Mouse (Mus musculus): Measurements from ENCODE around the gene Cntnap2. TPM values are rescaled to one million over a fixed set of nuclear protein-coding genes. Genes with fewer than 3 reads are reported as not detected.

The Cntnap2 gene
- polyA plus RNA-seq, 1 experiment from 2014 or later, result 19.5 TPM

DNA sequence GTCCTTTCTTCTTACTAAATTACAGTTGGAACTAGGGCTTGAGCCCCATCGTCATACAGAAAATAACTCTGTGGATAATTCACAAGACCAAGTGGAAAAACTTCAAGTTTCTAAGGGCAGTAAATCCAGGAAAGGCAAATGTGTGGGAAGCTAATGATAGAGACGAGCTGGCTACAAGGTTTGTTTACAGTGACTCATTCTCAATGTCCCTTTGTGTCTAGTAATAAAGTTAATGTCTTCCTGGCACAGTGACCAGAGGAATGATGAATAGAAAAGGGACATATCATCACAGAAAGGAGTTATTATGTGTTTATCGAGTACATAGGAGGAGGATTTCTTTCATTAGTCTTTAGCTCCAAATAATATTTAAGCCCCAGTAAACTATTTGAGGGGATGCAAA, 828.7 kb downstream of the Cntnap2 start:
- WGBS, result 82% methylated on average over 3 of the region's 3 CpGs
- no peaks in the 10 kb centered on the region for H3K27me3 ChIP-seq (ENCODE audit: control insufficient read depth, insufficient read depth, low read length)
- ATAC-seq (ENCODE audit: low FRiP score) (no peak), DNase-seq (ENCODE audit: low spot score) (no peak)
- H3K27ac ChIP-seq (ENCODE audit: low read depth, low read length), result no peak overlapping the region
- no peaks in the 10 kb centered on the region for H3K9me3 ChIP-seq (ENCODE audit: control insufficient read depth, low read length)
- no peaks in the 10 kb centered on the region for H3K36me3 ChIP-seq (ENCODE audit: control insufficient read depth, insufficient read depth, low read length)
- no peak overlapping the region for H3K4me3 ChIP-seq (ENCODE audit: low read depth, low read length)
- H3K4me2 ChIP-seq (replicated peaks; ENCODE audit: low read depth, low read length), result no peak overlapping the region
- H3K9ac ChIP-seq (ENCODE audit: low read depth, low read length), result no peak overlapping the region
- no peaks in the 10 kb centered on the region for H3K4me1 ChIP-seq (replicated peaks; ENCODE audit: control insufficient read depth, insufficient read depth, low read length)

GRCm38 (mm10) chr6:45938263-45938662, 879.1 kb downstream of the Cntnap2 start:
- no peak overlapping the region for H3K4me2 ChIP-seq (replicated peaks; ENCODE audit: low read depth, low read length)
- H3K9me3 ChIP-seq (ENCODE audit: control insufficient read depth, low read length), result no peaks in the 10 kb centered on the region
- H3K36me3 ChIP-seq (ENCODE audit: control insufficient read depth, insufficient read depth, low read length), result no peaks in the 10 kb centered on the region
- no peaks in the 10 kb centered on the region for H3K27me3 ChIP-seq (ENCODE audit: control insufficient read depth, insufficient read depth, low read length)
- 89% methylated on average over 3 of the region's 3 CpGs for WGBS
- ATAC-seq (ENCODE audit: low FRiP score) (no peak), DNase-seq (ENCODE audit: low spot score) (no peak)
- no peak overlapping the region for H3K27ac ChIP-seq (ENCODE audit: low read depth, low read length)
- no peaks in the 10 kb centered on the region for H3K4me1 ChIP-seq (replicated peaks; ENCODE audit: control insufficient read depth, insufficient read depth, low read length)
- no peak overlapping the region for H3K9ac ChIP-seq (ENCODE audit: low read depth, low read length)
- no peak overlapping the region for H3K4me3 ChIP-seq (ENCODE audit: low read depth, low read length)

DNA sequence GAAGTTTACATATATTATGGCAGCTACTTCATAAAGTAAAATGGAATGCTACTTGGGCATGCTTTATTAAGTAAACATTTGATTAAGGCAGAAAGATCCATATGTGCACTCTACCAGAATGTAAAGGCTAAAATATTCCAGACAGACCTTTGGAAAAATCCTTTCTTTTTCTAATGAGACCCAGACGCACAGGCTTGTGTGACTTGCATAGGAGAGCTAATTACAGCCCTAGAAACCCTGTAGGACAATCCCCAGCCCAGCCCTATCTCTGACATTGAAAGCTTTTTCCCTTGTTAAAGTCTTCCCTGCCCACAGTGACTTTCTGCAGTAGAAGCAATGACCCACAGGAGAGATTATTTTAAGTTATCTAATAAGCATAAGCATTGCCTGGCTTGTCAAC, 879.6 kb downstream of the Cntnap2 start:
- no peak overlapping the region for H3K4me3 ChIP-seq (ENCODE audit: low read depth, low read length)
- ATAC-seq (ENCODE audit: low FRiP score) (no peak), DNase-seq (ENCODE audit: low spot score) (no peak)
- no peak overlapping the region for H3K9ac ChIP-seq (ENCODE audit: low read depth, low read length)
- no peak overlapping the region for H3K4me2 ChIP-seq (replicated peaks; ENCODE audit: low read depth, low read length)
- H3K9me3 ChIP-seq (ENCODE audit: control insufficient read depth, low read length), result no peaks in the 10 kb centered on the region
- no peaks in the 10 kb centered on the region for H3K36me3 ChIP-seq (ENCODE audit: control insufficient read depth, insufficient read depth, low read length)
- WGBS, result 50% methylated on average over 1 of the region's 1 CpGs
- H3K27ac ChIP-seq (ENCODE audit: low read depth, low read length), result no peak overlapping the region
- H3K27me3 ChIP-seq (ENCODE audit: control insufficient read depth, insufficient read depth, low read length), result no peaks in the 10 kb centered on the region
- H3K4me1 ChIP-seq (replicated peaks; ENCODE audit: control insufficient read depth, insufficient read depth, low read length), result no peaks in the 10 kb centered on the region

- no peak overlapping the region for H3K9ac ChIP-seq (ENCODE audit: low read depth, low read length)
- H3K4me1 ChIP-seq (replicated peaks; ENCODE audit: control insufficient read depth, insufficient read depth, low read length), result no peaks in the 10 kb centered on the region
- no peaks in the 10 kb centered on the region for H3K36me3 ChIP-seq (ENCODE audit: control insufficient read depth, insufficient read depth, low read length)
- H3K4me2 ChIP-seq (replicated peaks; ENCODE audit: low read depth, low read length), result no peak overlapping the region
- H3K27me3 ChIP-seq (ENCODE audit: control insufficient read depth, insufficient read depth, low read length), result no peaks in the 10 kb centered on the region
- 70% methylated on average over 3 of the region's 3 CpGs for WGBS
- no peak overlapping the region for H3K27ac ChIP-seq (ENCODE audit: low read depth, low read length)
- H3K4me3 ChIP-seq (ENCODE audit: low read depth, low read length), result no peak overlapping the region
- ATAC-seq (ENCODE audit: low FRiP score) (no peak), DNase-seq (ENCODE audit: low spot score) (no peak)
- no peaks in the 10 kb centered on the region for H3K9me3 ChIP-seq (ENCODE audit: control insufficient read depth, low read length)
Observed at GRCm38 (mm10) chr6:45945144-45945985, 886.2 kb downstream of the Cntnap2 start.

DNA sequence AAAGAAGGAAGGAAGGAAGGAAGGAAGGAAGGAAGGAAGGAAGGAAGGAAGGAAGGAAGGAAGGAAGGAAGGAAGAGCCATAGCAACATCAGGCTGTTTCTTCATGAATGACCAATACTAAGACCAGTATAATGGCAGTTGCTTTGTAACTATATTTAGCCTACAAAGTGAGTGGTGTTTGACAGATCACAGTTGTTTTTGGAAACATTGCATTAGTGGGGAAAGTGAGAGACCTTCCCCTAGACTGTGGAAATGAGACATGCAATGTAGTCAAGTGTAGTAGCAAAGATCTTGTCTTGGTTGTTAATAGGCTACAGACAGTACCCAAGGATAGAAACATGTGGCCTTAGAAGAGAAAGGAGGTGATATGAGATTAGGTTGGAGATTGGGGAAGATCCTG, 895.6 kb downstream of the Cntnap2 start:
- no peak overlapping the region for H3K9ac ChIP-seq (ENCODE audit: low read depth, low read length)
- H3K4me1 ChIP-seq (replicated peaks; ENCODE audit: control insufficient read depth, insufficient read depth, low read length), result no peaks in the 10 kb centered on the region
- ATAC-seq (ENCODE audit: low FRiP score) (no peak), DNase-seq (ENCODE audit: low spot score) (no peak)
- no peaks in the 10 kb centered on the region for H3K27me3 ChIP-seq (ENCODE audit: control insufficient read depth, insufficient read depth, low read length)
- H3K4me2 ChIP-seq (replicated peaks; ENCODE audit: low read depth, low read length), result no peak overlapping the region
- H3K27ac ChIP-seq (ENCODE audit: low read depth, low read length), result no peak overlapping the region
- no peak overlapping the region for H3K4me3 ChIP-seq (ENCODE audit: low read depth, low read length)
- H3K9me3 ChIP-seq (ENCODE audit: control insufficient read depth, low read length), result no peaks in the 10 kb centered on the region
- H3K36me3 ChIP-seq (ENCODE audit: control insufficient read depth, insufficient read depth, low read length), result no peaks in the 10 kb centered on the region

GRCm38 (mm10) chr6:45964494-45964893, 905.3 kb downstream of the Cntnap2 start:
- Histone ChIP-seq H3K27me3 (ENCODE audit: control insufficient read depth, insufficient read depth, low read length) (no peaks in the 10 kb centered on the region), H3K36me3 (ENCODE audit: control insufficient read depth, insufficient read depth, low read length) (no peaks in the 10 kb centered on the region), H3K27ac (ENCODE audit: low read depth, low read length) (no peak overlapping the region), H3K9me3 (ENCODE audit: control insufficient read depth, low read length) (no peaks in the 10 kb centered on the region), H3K4me3 (ENCODE audit: low read depth, low read length) (no peak overlapping the region), H3K9ac (ENCODE audit: low read depth, low read length) (no peak overlapping the region), H3K4me2 (replicated peaks; ENCODE audit: low read depth, low read length) (no peak overlapping the region), H3K4me1 (replicated peaks; ENCODE audit: control insufficient read depth, insufficient read depth, low read length) (no peaks in the 10 kb centered on the region)
- ATAC-seq (ENCODE audit: low FRiP score), result no peak
- 81% methylated on average over 1 of the region's 1 CpGs for WGBS
- DNase-seq (ENCODE audit: low spot score), result no peak

DNA sequence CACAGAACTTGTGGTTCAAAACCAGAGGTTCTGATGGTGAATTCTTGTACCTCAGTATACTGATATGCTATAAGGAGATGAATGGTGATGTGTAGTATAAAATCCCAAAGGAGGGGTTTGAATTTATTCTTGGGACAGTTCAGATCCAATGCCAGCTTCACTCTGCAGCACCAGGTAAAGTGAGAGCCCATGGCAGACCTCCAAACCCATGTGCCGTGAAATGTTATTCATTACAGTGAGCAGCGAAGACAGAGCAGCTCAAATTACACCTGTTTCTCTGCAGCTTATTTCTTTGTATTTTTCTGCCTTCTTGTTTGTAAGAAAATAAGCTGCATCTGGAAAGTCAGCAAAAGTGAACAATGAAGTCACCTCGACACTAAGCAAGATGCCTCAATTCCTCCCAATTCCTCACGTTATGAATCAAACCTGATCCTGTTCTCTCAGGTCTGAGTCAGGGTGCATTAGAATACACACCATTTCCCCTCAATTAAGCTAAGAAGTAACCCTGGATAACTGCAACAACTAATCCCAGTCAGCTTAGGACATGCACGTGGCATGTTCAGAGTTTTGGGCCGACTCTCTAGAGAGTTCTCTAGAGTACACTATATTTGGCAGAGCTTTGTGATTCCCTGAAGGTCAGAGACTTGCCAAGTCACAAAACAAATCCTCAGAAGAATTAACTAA, 915.5 kb downstream of the Cntnap2 start:
- 74% methylated on average over 6 of the region's 6 CpGs for WGBS

DNA sequence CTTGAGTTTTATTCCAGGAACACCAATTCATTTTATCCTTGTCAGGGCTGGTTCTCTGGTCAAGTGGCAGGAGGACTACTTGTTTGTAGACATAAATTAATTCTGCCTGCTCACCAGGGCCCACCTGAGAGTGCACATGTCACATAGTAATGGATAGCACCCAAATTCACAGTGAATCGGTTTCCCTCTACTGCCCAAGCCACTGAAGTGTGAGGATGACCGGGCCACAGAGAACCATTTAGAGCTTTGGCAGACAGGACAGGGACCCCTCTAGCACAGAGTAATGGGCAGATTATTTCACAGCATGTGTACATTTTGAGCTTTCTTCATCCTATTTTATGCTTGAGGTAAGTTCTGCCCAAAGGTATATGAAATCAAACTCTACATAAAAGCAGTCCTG, 920.0 kb downstream of the Cntnap2 start:
- H3K36me3 ChIP-seq (ENCODE audit: control insufficient read depth, insufficient read depth, low read length), result no peaks in the 10 kb centered on the region
- 93% methylated on average over 2 of the region's 2 CpGs for WGBS
- no peaks in the 10 kb centered on the region for H3K4me1 ChIP-seq (replicated peaks; ENCODE audit: control insufficient read depth, insufficient read depth, low read length)
- H3K27me3 ChIP-seq (ENCODE audit: control insufficient read depth, insufficient read depth, low read length), result no peaks in the 10 kb centered on the region
- H3K9ac ChIP-seq (ENCODE audit: low read depth, low read length), result no peak overlapping the region
- H3K4me3 ChIP-seq (ENCODE audit: low read depth, low read length), result no peak overlapping the region
- ATAC-seq (ENCODE audit: low FRiP score), result no peak
- H3K9me3 ChIP-seq (ENCODE audit: control insufficient read depth, low read length), result no peaks in the 10 kb centered on the region
- no peak for DNase-seq (ENCODE audit: low spot score)
- no peak overlapping the region for H3K4me2 ChIP-seq (replicated peaks; ENCODE audit: low read depth, low read length)
- no peak overlapping the region for H3K27ac ChIP-seq (ENCODE audit: low read depth, low read length)

More for the DNA sequence above, 915.5 kb downstream of the Cntnap2 start:
- H3K27ac ChIP-seq (ENCODE audit: low read depth, low read length), result no peak overlapping the region
- ATAC-seq (ENCODE audit: low FRiP score) (no peak), DNase-seq (ENCODE audit: low spot score) (no peak)
- H3K27me3 ChIP-seq (ENCODE audit: control insufficient read depth, insufficient read depth, low read length), result no peaks in the 10 kb centered on the region
- H3K9ac ChIP-seq (ENCODE audit: low read depth, low read length), result no peak overlapping the region
- H3K36me3 ChIP-seq (ENCODE audit: control insufficient read depth, insufficient read depth, low read length), result no peaks in the 10 kb centered on the region
- H3K4me2 ChIP-seq (replicated peaks; ENCODE audit: low read depth, low read length), result no peak overlapping the region
- no peaks in the 10 kb centered on the region for H3K4me1 ChIP-seq (replicated peaks; ENCODE audit: control insufficient read depth, insufficient read depth, low read length)
- no peak overlapping the region for H3K4me3 ChIP-seq (ENCODE audit: low read depth, low read length)
- H3K9me3 ChIP-seq (ENCODE audit: control insufficient read depth, low read length), result no peaks in the 10 kb centered on the region

DNA sequence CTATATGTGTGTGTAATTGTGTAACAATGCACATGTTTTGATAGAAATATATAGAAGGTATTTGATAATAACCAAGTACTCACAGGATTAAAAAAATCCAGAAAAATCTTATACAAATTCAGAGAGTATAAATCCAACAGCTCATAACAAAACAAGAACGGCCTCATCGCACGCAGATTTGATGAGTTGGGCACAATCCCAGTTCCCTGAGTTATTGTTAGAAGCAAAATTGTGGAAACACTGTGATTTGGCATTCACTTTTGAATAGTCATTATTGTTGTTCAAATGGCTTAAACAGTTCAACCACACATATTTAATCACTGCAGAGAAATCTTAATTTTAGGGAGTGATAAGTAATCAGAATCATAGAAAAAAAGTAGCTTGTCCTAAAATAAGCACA, 928.9 kb downstream of the Cntnap2 start:
- WGBS, result 93% methylated on average over 3 of the region's 3 CpGs

More for the DNA sequence above, 928.9 kb downstream of the Cntnap2 start:
- no peak overlapping the region for H3K4me3 ChIP-seq (ENCODE audit: low read depth, low read length)
- H3K36me3 ChIP-seq (ENCODE audit: control insufficient read depth, insufficient read depth, low read length), result no peaks in the 10 kb centered on the region
- ATAC-seq (ENCODE audit: low FRiP score) (no peak), DNase-seq (ENCODE audit: low spot score) (no peak)
- no peaks in the 10 kb centered on the region for H3K4me1 ChIP-seq (replicated peaks; ENCODE audit: control insufficient read depth, insufficient read depth, low read length)
- H3K9ac ChIP-seq (ENCODE audit: low read depth, low read length), result no peak overlapping the region
- no peak overlapping the region for H3K4me2 ChIP-seq (replicated peaks; ENCODE audit: low read depth, low read length)
- H3K9me3 ChIP-seq (ENCODE audit: control insufficient read depth, low read length), result no peaks in the 10 kb centered on the region
- H3K27me3 ChIP-seq (ENCODE audit: control insufficient read depth, insufficient read depth, low read length), result no peaks in the 10 kb centered on the region
- H3K27ac ChIP-seq (ENCODE audit: low read depth, low read length), result no peak overlapping the region

All from hindbrain, embryonic 11.5 days (tissue).